Mouse (Mus musculus): ENCODE results near the gene Nrde2. TPM values are rescaled to one million over a fixed set of nuclear protein-coding genes. Genes with fewer than 3 reads are reported as not detected.

The Nrde2 gene
- polyA plus RNA-seq, 1 experiment from 2014 or later: 10.8 TPM

GRCm38 (mm10) chr12:100201363-100201711 lies 41.9 kb upstream of the Nrde2 start:
- no peak overlapping the region for H3K9ac ChIP-seq (replicated peaks; ENCODE audit: low read depth)
- WGBS: 17% methylated on average over 4 of the region's 4 CpGs
- ATAC-seq (no peak), DNase-seq (ENCODE audit: low spot score) (no peak)
- H3K27me3 ChIP-seq (replicated peaks; ENCODE audit: insufficient read depth, low read length): no peaks in the 10 kb centered on the region
- 0 out of 2 replicates have a peak overlapping the region, but pooled peaks have one; percentile 91 for H3K27ac ChIP-seq (ENCODE audit: low read length)
- H3K4me3 ChIP-seq (ENCODE audit: low read depth, low read length): peak overlapping the region; percentile 98
- no peak for TF ChIP-seq EP300 (IDR thresholded peaks at IDR 0.05)
- TF ChIP-seq CTCF (IDR thresholded peaks at IDR 0.05): no peak
- H3K4me2 ChIP-seq (replicated peaks; ENCODE audit: low read depth, low read length): peak overlapping the region; percentile 88
- no peaks in the 10 kb centered on the region for H3K9me3 ChIP-seq (ENCODE audit: low read length)
- 0 out of 2 replicates have a peak, but pooled peaks cover 7% of the 10 kb centered on the region for H3K4me1 ChIP-seq (ENCODE audit: insufficient read depth, low read depth, low read length)
- H3K36me3 ChIP-seq (ENCODE audit: insufficient read depth, low read length): peaks cover 30% of the 10 kb centered on the region

GRCm38 (mm10) chr12:100200645-100201362 lies 41.4 kb upstream of the Nrde2 start:
- DNase-seq (ENCODE audit: low spot score) (peak; percentile 60), ATAC-seq (peak; percentile 1; the same call in 1 of the 2 replicates)
- no peak for TF ChIP-seq CTCF (IDR thresholded peaks at IDR 0.05)
- TF ChIP-seq EP300 (IDR thresholded peaks at IDR 0.05): no peak
- H3K9ac ChIP-seq (replicated peaks; ENCODE audit: low read depth): peak overlapping the region; percentile 88
- peak overlapping the region; percentile 88 for H3K4me2 ChIP-seq (replicated peaks; ENCODE audit: low read depth, low read length)
- no peaks in the 10 kb centered on the region for H3K9me3 ChIP-seq (ENCODE audit: low read length)
- H3K27ac ChIP-seq (ENCODE audit: low read length): peak overlapping the region; percentile 91
- WGBS: 3% methylated on average over 29 of the region's 29 CpGs
- H3K4me1 ChIP-seq (ENCODE audit: insufficient read depth, low read depth, low read length): 0 out of 2 replicates have a peak, but pooled peaks cover 7% of the 10 kb centered on the region
- peak overlapping the region; percentile 98 for H3K4me3 ChIP-seq (ENCODE audit: low read depth, low read length)
- H3K36me3 ChIP-seq (ENCODE audit: insufficient read depth, low read length): peaks cover 26% of the 10 kb centered on the region; the same call in 1 of the 2 replicates
- H3K27me3 ChIP-seq (replicated peaks; ENCODE audit: insufficient read depth, low read length): no peaks in the 10 kb centered on the region

- H3K9ac ChIP-seq (replicated peaks; ENCODE audit: low read depth): peak overlapping the region; percentile 88
- no peaks in the 10 kb centered on the region for H3K9me3 ChIP-seq (ENCODE audit: low read length)
- peak overlapping the region; percentile 88 for H3K4me2 ChIP-seq (replicated peaks; ENCODE audit: low read depth, low read length)
- peak overlapping the region; percentile 91 for H3K27ac ChIP-seq (ENCODE audit: low read length)
- H3K4me1 ChIP-seq (ENCODE audit: insufficient read depth, low read depth, low read length): 0 out of 2 replicates have a peak, but pooled peaks cover 7% of the 10 kb centered on the region
- ATAC-seq: peak; percentile 72
- H3K27me3 ChIP-seq (replicated peaks; ENCODE audit: insufficient read depth, low read length): no peaks in the 10 kb centered on the region
- TF ChIP-seq CTCF (IDR thresholded peaks at IDR 0.05) (no peak), EP300 (IDR thresholded peaks at IDR 0.05) (no peak)
- WGBS: under 1% methylated on average over 41 of the region's 86 CpGs
- H3K36me3 ChIP-seq (ENCODE audit: insufficient read depth, low read length): peaks cover 18% of the 10 kb centered on the region; the same call in 1 of the 2 replicates
- peak; percentile 79 for DNase-seq (ENCODE audit: low spot score)
- H3K4me3 ChIP-seq (ENCODE audit: low read depth, low read length): peak overlapping the region; percentile 98
These were observed 40.6 kb upstream of the Nrde2 start for GRCm38 (mm10) chr12:100199891-100200644.

- Histone ChIP-seq H3K4me2 (replicated peaks; ENCODE audit: low read depth, low read length) (peak within 1 kb of the TSS; percentile 88), H3K9ac (replicated peaks; ENCODE audit: low read depth) (peak within 1 kb of the TSS; percentile 88), H3K4me3 (ENCODE audit: low read depth, low read length) (peak within 1 kb of the TSS; percentile 98), H3K9me3 (ENCODE audit: low read length) (no peaks in the 10 kb centered on the region), H3K4me1 (ENCODE audit: insufficient read depth, low read depth, low read length) (0 out of 2 replicates have a peak, but pooled peaks cover 7% of the 10 kb centered on the region), H3K27ac (ENCODE audit: low read length) (peak within 1 kb of the TSS; percentile 91), H3K36me3 (ENCODE audit: insufficient read depth, low read length) (peaks cover 10% of the 10 kb centered on the region; the same call in 1 of the 2 replicates), H3K27me3 (replicated peaks; ENCODE audit: insufficient read depth, low read length) (no peaks in the 10 kb centered on the region)
- DNase-seq (ENCODE audit: low spot score): peak; percentile 96
- TF ChIP-seq CTCF (IDR thresholded peaks at IDR 0.05) (peak; percentile 39; the same call in 1 of the 2 replicates), EP300 (IDR thresholded peaks at IDR 0.05) (no peak)
- WGBS: under 1% methylated on average over 57 of the region's 58 CpGs
- ATAC-seq: peak; percentile 84
These were observed 39.7 kb upstream of the Nrde2 start, which contains the start of gene Calm1 for GRCm38 (mm10) chr12:100198967-100199660. Calm1 (plus strand) TSS chr12:100199435.

- H3K27me3 ChIP-seq (replicated peaks; ENCODE audit: insufficient read depth, low read length): no peaks in the 10 kb centered on the region
- H3K27ac ChIP-seq (ENCODE audit: low read length): no peak overlapping the region
- 64% methylated on average over 7 of the region's 7 CpGs for WGBS
- no peak overlapping the region for H3K4me3 ChIP-seq (ENCODE audit: low read depth, low read length)
- TF ChIP-seq EP300 (IDR thresholded peaks at IDR 0.05): no peak
- H3K4me1 ChIP-seq (ENCODE audit: insufficient read depth, low read depth, low read length): 0 out of 2 replicates have a peak, but pooled peaks cover 4% of the 10 kb centered on the region
- no peaks in the 10 kb centered on the region for H3K36me3 ChIP-seq (ENCODE audit: insufficient read depth, low read length)
- no peaks in the 10 kb centered on the region for H3K9me3 ChIP-seq (ENCODE audit: low read length)
- no peak overlapping the region for H3K4me2 ChIP-seq (replicated peaks; ENCODE audit: low read depth, low read length)
- H3K9ac ChIP-seq (replicated peaks; ENCODE audit: low read depth): no peak overlapping the region
- no peak for ATAC-seq
- DNase-seq (ENCODE audit: low spot score): no peak
These were observed 37.3 kb upstream of the Nrde2 start for GRCm38 (mm10) chr12:100196786-100197185.
